Mouse (Mus musculus): ENCODE results near the gene Ntan1. TPM values are rescaled to one million over a fixed set of nuclear protein-coding genes. Genes with fewer than 3 reads are reported as not detected.
"Not testable (repeated sequence)": the region's sequence is repeated elsewhere in the genome, so short reads cannot be mapped to it uniquely, and the experiment has no call there.

Gene Ntan1
- total and polyA plus RNA-seq, 2 experiments: 25.2 to 32.1 TPM

- Histone ChIP-seq H3K79me2 (ENCODE audit: control insufficient read depth, insufficient read depth, low read length) (peaks cover 8% of the 10 kb centered on the region; the same call in 1 of the 2 replicates), H3K9ac (ENCODE audit: low read depth, low read length) (peak overlapping the region; percentile 34; the same call in 1 of the 2 replicates), H3K36me3 (ENCODE audit: control insufficient read depth, insufficient read depth, low read length) (peaks cover 25% of the 10 kb centered on the region), H3K4me3 (ENCODE audit: insufficient read depth, low read depth, low read length) (peak overlapping the region; percentile 93), H3K4me1 (ENCODE audit: control insufficient read depth, insufficient read depth, low read length) (peaks cover 12% of the 10 kb centered on the region), H3K27me3 (ENCODE audit: control insufficient read depth, insufficient read depth, low read length) (no peaks in the 10 kb centered on the region), H3K27ac (replicated peaks; ENCODE audit: insufficient read depth, low read depth, low read length) (no peak overlapping the region)
- no peak for TF ChIP-seq CTCF (IDR thresholded peaks at IDR 0.05; ENCODE audit: low read depth, low read length)
- no peak for TF ChIP-seq POLR2A (IDR thresholded peaks at IDR 0.05; ENCODE audit: extremely low read depth, insufficient read depth, low read length)
- WGBS: 8% methylated on average over 8 of the region's 8 CpGs
- DNase-seq (ENCODE audit: extremely low read depth, low read depth, low spot score): no peak
These were observed 37.4 kb upstream of the Ntan1 start for GRCm38 (mm10) chr16:13781216-13781615.

GRCm38 (mm10) chr16:13785932-13786331 lies 32.7 kb upstream of the Ntan1 start:
- H3K79me2 ChIP-seq (ENCODE audit: control insufficient read depth, insufficient read depth, low read length): peaks cover 5% of the 10 kb centered on the region; the same call in 1 of the 2 replicates
- TF ChIP-seq CTCF (IDR thresholded peaks at IDR 0.05; ENCODE audit: low read depth, low read length) (no peak), POLR2A (IDR thresholded peaks at IDR 0.05; ENCODE audit: extremely low read depth, insufficient read depth, low read length) (no peak)
- H3K9ac ChIP-seq (ENCODE audit: low read depth, low read length): no peak overlapping the region
- DNase-seq (ENCODE audit: extremely low read depth, low read depth, low spot score): no peak
- 87% methylated on average over 3 of the region's 3 CpGs for WGBS
- peaks cover 5% of the 10 kb centered on the region; the same call in 1 of the 2 replicates for H3K4me1 ChIP-seq (ENCODE audit: control insufficient read depth, insufficient read depth, low read length)
- H3K27ac ChIP-seq (replicated peaks; ENCODE audit: insufficient read depth, low read depth, low read length): no peak overlapping the region
- no peak overlapping the region for H3K4me3 ChIP-seq (ENCODE audit: insufficient read depth, low read depth, low read length)
- H3K36me3 ChIP-seq (ENCODE audit: control insufficient read depth, insufficient read depth, low read length): peaks cover 59% of the 10 kb centered on the region
- no peaks in the 10 kb centered on the region for H3K27me3 ChIP-seq (ENCODE audit: control insufficient read depth, insufficient read depth, low read length)

- H3K27ac ChIP-seq (replicated peaks; ENCODE audit: insufficient read depth, low read depth, low read length); H3K4me3 ChIP-seq (ENCODE audit: insufficient read depth, low read depth, low read length); H3K27me3 ChIP-seq (ENCODE audit: control insufficient read depth, insufficient read depth, low read length); H3K9ac ChIP-seq (ENCODE audit: low read depth, low read length); H3K79me2 ChIP-seq (ENCODE audit: control insufficient read depth, insufficient read depth, low read length); DNase-seq (ENCODE audit: extremely low read depth, low read depth, low spot score); H3K4me1 ChIP-seq (ENCODE audit: control insufficient read depth, insufficient read depth, low read length): not testable (repeated sequence)
- WGBS: 93% methylated on average over 2 of the region's 2 CpGs
- peaks cover 70% of the 10 kb centered on the region for H3K36me3 ChIP-seq (ENCODE audit: control insufficient read depth, insufficient read depth, low read length)
These were observed 25.2 kb upstream of the Ntan1 start for GRCm38 (mm10) chr16:13793441-13793840.

- peaks cover 2% of the 10 kb centered on the region; the same call in 1 of the 2 replicates for H3K79me2 ChIP-seq (ENCODE audit: control insufficient read depth, insufficient read depth, low read length)
- no peaks in the 10 kb centered on the region for H3K27me3 ChIP-seq (ENCODE audit: control insufficient read depth, insufficient read depth, low read length)
- no peak overlapping the region for H3K4me3 ChIP-seq (ENCODE audit: insufficient read depth, low read depth, low read length)
- H3K9ac ChIP-seq (ENCODE audit: low read depth, low read length): no peak overlapping the region
- no peak for TF ChIP-seq POLR2A (IDR thresholded peaks at IDR 0.05; ENCODE audit: extremely low read depth, insufficient read depth, low read length)
- no peak for TF ChIP-seq CTCF (IDR thresholded peaks at IDR 0.05; ENCODE audit: low read depth, low read length)
- 86% methylated on average over 5 of the region's 5 CpGs for WGBS
- H3K36me3 ChIP-seq (ENCODE audit: control insufficient read depth, insufficient read depth, low read length): peaks cover 73% of the 10 kb centered on the region
- H3K4me1 ChIP-seq (ENCODE audit: control insufficient read depth, insufficient read depth, low read length): no peaks in the 10 kb centered on the region
- no peak overlapping the region for H3K27ac ChIP-seq (replicated peaks; ENCODE audit: insufficient read depth, low read depth, low read length)
- no peak for DNase-seq (ENCODE audit: extremely low read depth, low read depth, low spot score)
These were observed 21.9 kb upstream of the Ntan1 start for GRCm38 (mm10) chr16:13796746-13797175.

- TF ChIP-seq CTCF (IDR thresholded peaks at IDR 0.05; ENCODE audit: low read depth, low read length) (no peak), POLR2A (IDR thresholded peaks at IDR 0.05; ENCODE audit: extremely low read depth, insufficient read depth, low read length) (no peak)
- Histone ChIP-seq H3K79me2 (ENCODE audit: control insufficient read depth, insufficient read depth, low read length) (peaks cover 2% of the 10 kb centered on the region; the same call in 1 of the 2 replicates), H3K9ac (ENCODE audit: low read depth, low read length) (no peak overlapping the region), H3K4me3 (ENCODE audit: insufficient read depth, low read depth, low read length) (no peak overlapping the region), H3K4me1 (ENCODE audit: control insufficient read depth, insufficient read depth, low read length) (no peaks in the 10 kb centered on the region), H3K27me3 (ENCODE audit: control insufficient read depth, insufficient read depth, low read length) (no peaks in the 10 kb centered on the region), H3K36me3 (ENCODE audit: control insufficient read depth, insufficient read depth, low read length) (peaks cover 65% of the 10 kb centered on the region), H3K27ac (replicated peaks; ENCODE audit: insufficient read depth, low read depth, low read length) (no peak overlapping the region)
- peak; percentile 74 for DNase-seq (ENCODE audit: extremely low read depth, low read depth, low spot score)
- WGBS: 37% methylated on average over 4 of the region's 4 CpGs
These were observed 17.4 kb upstream of the Ntan1 start for GRCm38 (mm10) chr16:13801231-13801630.

- Histone ChIP-seq H3K27ac (replicated peaks; ENCODE audit: insufficient read depth, low read depth, low read length) (no peak overlapping the region), H3K79me2 (ENCODE audit: control insufficient read depth, insufficient read depth, low read length) (peaks cover 2% of the 10 kb centered on the region; the same call in 1 of the 2 replicates), H3K36me3 (ENCODE audit: control insufficient read depth, insufficient read depth, low read length) (peaks cover 69% of the 10 kb centered on the region), H3K9ac (ENCODE audit: low read depth, low read length) (no peak overlapping the region), H3K27me3 (ENCODE audit: control insufficient read depth, insufficient read depth, low read length) (no peaks in the 10 kb centered on the region), H3K4me1 (ENCODE audit: control insufficient read depth, insufficient read depth, low read length) (no peaks in the 10 kb centered on the region), H3K4me3 (ENCODE audit: insufficient read depth, low read depth, low read length) (no peak overlapping the region)
- DNase-seq (ENCODE audit: extremely low read depth, low read depth, low spot score): no peak
- TF ChIP-seq POLR2A (IDR thresholded peaks at IDR 0.05; ENCODE audit: extremely low read depth, insufficient read depth, low read length) (no peak), CTCF (IDR thresholded peaks at IDR 0.05; ENCODE audit: low read depth, low read length) (no peak)
- WGBS: 87% methylated on average over 5 of the region's 5 CpGs
These were observed 14.0 kb upstream of the Ntan1 start for GRCm38 (mm10) chr16:13804666-13805065.
